Mouse (Mus musculus): ENCODE results near the gene Gm49387. TPM values are rescaled to one million over a fixed set of nuclear protein-coding genes. Genes with fewer than 3 reads are reported as not detected.

Gene Gm49387
- total RNA-seq, 2 experiments from 2014 or later, result not detected

GRCm38 (mm10) chr14:31531506-31532148, 109.1 kb downstream of the Gm49387 start:
- DNase-seq (ENCODE audit: low spot score in 2 of 2), result no peak

- DNase-seq (ENCODE audit: low spot score in 2 of 2), result no peak
Observed at GRCm38 (mm10) chr14:31530847-31531246, 109.8 kb downstream of the Gm49387 start.

GRCm38 (mm10) chr14:31525040-31525810, 115.5 kb downstream of the Gm49387 start:
- DNase-seq (ENCODE audit: low spot score in 2 of 2), result no peak

- DNase-seq (ENCODE audit: low spot score in 2 of 2), result peak in 1 of 2 experiments; percentile 22
Observed at GRCm38 (mm10) chr14:31521318-31521717, 119.4 kb downstream of the Gm49387 start.

- DNase-seq (ENCODE audit: low spot score in 2 of 2), result no peak
Observed at GRCm38 (mm10) chr14:31519165-31519564, 121.5 kb downstream of the Gm49387 start.

GRCm38 (mm10) chr14:31515895-31516294, 124.8 kb downstream of the Gm49387 start:
- no peak for DNase-seq (ENCODE audit: low spot score in 2 of 2)

GRCm38 (mm10) chr14:31510322-31510721, 130.4 kb downstream of the Gm49387 start:
- DNase-seq (ENCODE audit: low spot score in 2 of 2), result no peak

GRCm38 (mm10) chr14:31509911-31510310, 130.8 kb downstream of the Gm49387 start:
- no peak for DNase-seq (ENCODE audit: low spot score in 2 of 2)

GRCm38 (mm10) chr14:31506456-31506855, 134.2 kb downstream of the Gm49387 start:
- DNase-seq (ENCODE audit: low spot score in 2 of 2), result peak; percentile 66 to 90

GRCm38 (mm10) chr14:31503406-31503805, 137.3 kb downstream of the Gm49387 start:
- no peak for DNase-seq (ENCODE audit: low spot score in 2 of 2)

Other genes with a start within 250 kb of the Gm49387 start
- gene Sh3bp5, start 204.8 kb downstream of the Gm49387 start, total RNA-seq (2021), result 100 to 1,000 TPM; 158 to 165 TPM
- 10 to 100 TPM; 19.1 to 20.3 TPM for gene Eaf1, start 146.5 kb downstream of the Gm49387 start, total RNA-seq (2021)
- 10 to 100 TPM; 28.3 to 29.6 TPM for gene Mettl6, start 145.8 kb downstream of the Gm49387 start, total RNA-seq (2021)
- under 1 TPM; 0.18 to 0.47 TPM for gene Colq, start 49.5 kb downstream of the Gm49387 start, total RNA-seq (2021)
- 10 to 100 TPM; 10.3 TPM for gene Btd, start 150 bp upstream of the Gm49387 start, total RNA-seq (2021)
- gene Hacl1, start 408 bp upstream of the Gm49387 start, total RNA-seq (2021), result 1 to 10 TPM; 5.8 to 9.2 TPM
- 10 to 100 TPM; 45.4 to 52.1 TPM for gene Ankrd28, start 189.8 kb upstream of the Gm49387 start, total RNA-seq (2021)